Mouse (Mus musculus): Measurements from ENCODE around the gene Arv1. TPM values are rescaled to one million over a fixed set of nuclear protein-coding genes. Genes with fewer than 3 reads are reported as not detected.
A peak's percentile ranks its signal among the peaks of the same experiment; 100 is the strongest.

The Arv1 gene
- polyA plus RNA-seq (2015; fragmentation: Nextera tagmentation; extraction: Ambion mirVana): 22.5 and 24.3 TPM in 2 replicates

DNA sequence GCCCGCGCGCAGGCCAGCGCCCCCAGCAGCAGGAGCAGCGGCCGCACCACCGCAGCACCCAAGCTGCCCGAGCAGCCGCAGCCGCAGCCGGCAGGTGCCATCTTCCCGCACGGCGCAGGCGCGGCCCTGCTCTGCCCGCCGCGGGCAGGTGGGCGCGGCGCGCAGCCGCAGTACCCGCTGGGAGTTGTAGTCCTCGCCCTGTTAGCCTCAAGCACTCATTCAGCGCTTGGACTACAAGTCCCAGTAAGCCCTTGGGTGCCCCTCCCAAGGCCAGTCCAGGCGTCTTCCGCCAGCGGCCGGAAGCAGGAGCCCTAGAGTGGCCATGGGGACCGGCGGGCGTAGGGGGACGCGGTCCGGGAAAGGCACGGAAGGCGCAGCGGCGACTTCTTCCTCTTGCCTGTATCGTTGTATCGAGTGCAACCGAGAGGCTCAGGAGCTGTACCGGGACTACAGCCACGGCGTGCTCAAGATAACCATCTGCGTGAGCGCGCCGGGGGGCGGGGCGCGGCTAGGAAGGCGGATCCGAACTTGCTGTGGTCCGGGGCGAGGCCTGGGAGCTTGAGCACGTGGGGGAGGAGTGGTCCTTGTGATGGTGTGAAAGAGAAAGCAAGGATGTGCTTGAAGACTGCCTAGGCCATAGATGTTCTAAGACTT lies at the start of gene Arv1, which contains the start of gene Ttc13:
Gene Arv1 (plus strand): TSS at position 278 of the 654 bp plus-strand sequence.
Gene Ttc13 (minus strand): TSS at position 122 of the 654 bp plus-strand sequence.
- Histone ChIP-seq H3K9ac (peak within 1 kb of the TSS; percentile 80), H3K9me3 (no peaks in the 10 kb centered on the region), H3K27me3 (replicated peaks) (no peaks in the 10 kb centered on the region), H3K4me2 (peak within 1 kb of the TSS; percentile 82), H3K4me3 (replicated peaks) (peak within 1 kb of the TSS; percentile 96), H3K36me3 (peaks cover 7% of the 10 kb centered on the region; the same call in 1 of the 2 replicates), H3K27ac (peak within 1 kb of the TSS; percentile 59; the same call in 1 of the 2 replicates), H3K4me1 (peaks cover 19% of the 10 kb centered on the region)
- ATAC-seq (ENCODE audit: insufficient read depth, low FRiP score, low read depth): peak; percentile 100
- WGBS: under 1% methylated on average over 59 of the region's 59 CpGs

GRCm38 (mm10) chr8:124672345-124672744 lies 49.6 kb upstream of the Arv1 start:
- no peak overlapping the region for H3K4me2 ChIP-seq

DNA sequence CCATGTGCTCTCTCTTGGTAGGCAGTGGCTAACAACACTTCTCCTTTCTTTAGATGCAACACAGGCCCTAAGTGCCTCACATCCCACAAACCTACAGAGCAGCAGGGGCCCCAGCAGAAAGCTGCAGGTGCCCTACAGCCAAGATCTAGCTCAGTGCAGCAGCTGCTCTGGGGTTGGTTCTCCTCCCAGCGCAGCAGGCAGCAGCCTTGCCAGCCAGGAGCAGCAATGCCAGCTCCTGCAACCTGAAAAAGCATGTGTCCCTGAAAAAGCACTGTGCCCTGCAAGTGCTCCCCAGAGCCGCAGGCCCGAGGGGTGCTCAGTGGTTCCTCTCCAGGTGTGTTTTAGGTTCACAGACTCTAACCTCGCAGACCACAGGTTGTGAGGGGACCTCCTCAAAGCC lies 45.3 kb upstream of the Arv1 start:
- no peak overlapping the region for H3K9ac ChIP-seq
- H3K4me3 ChIP-seq (replicated peaks): no peak overlapping the region
- H3K9me3 ChIP-seq: no peaks in the 10 kb centered on the region
- no peak overlapping the region for H3K4me2 ChIP-seq
- no peaks in the 10 kb centered on the region for H3K27me3 ChIP-seq (replicated peaks)
- H3K4me1 ChIP-seq: no peaks in the 10 kb centered on the region
- 94% methylated on average over 4 of the region's 4 CpGs for WGBS
- peaks cover 29% of the 10 kb centered on the region; the same call in 1 of the 2 replicates for H3K36me3 ChIP-seq
- H3K27ac ChIP-seq: no peak overlapping the region
- no peak for ATAC-seq (ENCODE audit: insufficient read depth, low FRiP score, low read depth)

More at GRCm38 (mm10) chr8:124672345-124672744, 49.6 kb upstream of the Arv1 start:
- no peak for ATAC-seq (ENCODE audit: insufficient read depth, low FRiP score, low read depth)
- H3K4me1 ChIP-seq: no peaks in the 10 kb centered on the region
- H3K27ac ChIP-seq: no peak overlapping the region
- 0 out of 2 replicates have a peak, but pooled peaks cover 14% of the 10 kb centered on the region for H3K36me3 ChIP-seq
- no peaks in the 10 kb centered on the region for H3K27me3 ChIP-seq (replicated peaks)
- 94% methylated on average over 2 of the region's 2 CpGs for WGBS
- H3K9me3 ChIP-seq: no peaks in the 10 kb centered on the region
- H3K4me3 ChIP-seq (replicated peaks): no peak overlapping the region
- no peak overlapping the region for H3K9ac ChIP-seq

GRCm38 (mm10) chr8:124677078-124677477 lies 44.9 kb upstream of the Arv1 start:
- no peaks in the 10 kb centered on the region for H3K27me3 ChIP-seq (replicated peaks)
- H3K36me3 ChIP-seq: peaks cover 31% of the 10 kb centered on the region; the same call in 1 of the 2 replicates
- 89% methylated on average over 7 of the region's 7 CpGs for WGBS
- no peak overlapping the region for H3K9ac ChIP-seq
- no peaks in the 10 kb centered on the region for H3K4me1 ChIP-seq
- H3K4me2 ChIP-seq: no peak overlapping the region
- no peaks in the 10 kb centered on the region for H3K9me3 ChIP-seq
- peak; percentile 20; the same call in 1 of the 2 replicates for ATAC-seq (ENCODE audit: insufficient read depth, low FRiP score, low read depth)
- H3K27ac ChIP-seq: no peak overlapping the region
- H3K4me3 ChIP-seq (replicated peaks): no peak overlapping the region

- ATAC-seq (ENCODE audit: insufficient read depth, low FRiP score, low read depth): peak; percentile 59; the same call in 1 of the 2 replicates
- H3K4me3 ChIP-seq (replicated peaks): no peak overlapping the region
- H3K27me3 ChIP-seq (replicated peaks): no peaks in the 10 kb centered on the region
- no peak overlapping the region for H3K4me2 ChIP-seq
- no peak overlapping the region for H3K9ac ChIP-seq
- no peak overlapping the region for H3K27ac ChIP-seq
- H3K9me3 ChIP-seq: no peaks in the 10 kb centered on the region
- peaks cover 29% of the 10 kb centered on the region; the same call in 1 of the 2 replicates for H3K36me3 ChIP-seq
- no peaks in the 10 kb centered on the region for H3K4me1 ChIP-seq
- whole genome bisulfite sequencing: 47% methylated on average over 12 of the region's 12 CpGs
Measured at GRCm38 (mm10) chr8:124677486-124677885, 44.5 kb upstream of the Arv1 start.

DNA sequence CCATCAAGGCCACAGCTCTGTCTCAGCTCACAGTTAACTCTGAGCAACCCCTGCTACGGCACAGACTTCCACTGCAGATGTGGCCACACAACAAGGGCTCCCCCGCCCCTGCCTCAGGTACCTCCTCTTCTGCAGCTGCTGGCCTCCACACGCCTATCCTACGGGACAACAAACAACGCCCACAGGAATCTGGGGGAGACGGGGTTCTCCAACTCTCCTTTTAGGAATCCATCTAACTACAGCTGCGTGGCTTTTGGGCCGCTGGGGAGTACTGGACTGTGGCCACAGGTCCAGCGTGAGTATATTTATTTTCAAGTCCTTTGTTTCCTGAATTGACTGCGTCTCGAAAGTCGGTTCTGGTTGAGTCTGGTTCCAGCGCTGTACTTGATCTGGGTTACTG lies 43.7 kb upstream of the Arv1 start:
- Histone ChIP-seq H3K27me3 (replicated peaks) (no peaks in the 10 kb centered on the region), H3K36me3 (peaks cover 26% of the 10 kb centered on the region; the same call in 1 of the 2 replicates), H3K27ac (no peak overlapping the region), H3K4me3 (replicated peaks) (no peak overlapping the region), H3K9me3 (no peaks in the 10 kb centered on the region), H3K4me2 (no peak overlapping the region), H3K4me1 (no peaks in the 10 kb centered on the region), H3K9ac (no peak overlapping the region)
- no peak for ATAC-seq (ENCODE audit: insufficient read depth, low FRiP score, low read depth)
- 90% methylated on average over 13 of the region's 13 CpGs for WGBS

DNA sequence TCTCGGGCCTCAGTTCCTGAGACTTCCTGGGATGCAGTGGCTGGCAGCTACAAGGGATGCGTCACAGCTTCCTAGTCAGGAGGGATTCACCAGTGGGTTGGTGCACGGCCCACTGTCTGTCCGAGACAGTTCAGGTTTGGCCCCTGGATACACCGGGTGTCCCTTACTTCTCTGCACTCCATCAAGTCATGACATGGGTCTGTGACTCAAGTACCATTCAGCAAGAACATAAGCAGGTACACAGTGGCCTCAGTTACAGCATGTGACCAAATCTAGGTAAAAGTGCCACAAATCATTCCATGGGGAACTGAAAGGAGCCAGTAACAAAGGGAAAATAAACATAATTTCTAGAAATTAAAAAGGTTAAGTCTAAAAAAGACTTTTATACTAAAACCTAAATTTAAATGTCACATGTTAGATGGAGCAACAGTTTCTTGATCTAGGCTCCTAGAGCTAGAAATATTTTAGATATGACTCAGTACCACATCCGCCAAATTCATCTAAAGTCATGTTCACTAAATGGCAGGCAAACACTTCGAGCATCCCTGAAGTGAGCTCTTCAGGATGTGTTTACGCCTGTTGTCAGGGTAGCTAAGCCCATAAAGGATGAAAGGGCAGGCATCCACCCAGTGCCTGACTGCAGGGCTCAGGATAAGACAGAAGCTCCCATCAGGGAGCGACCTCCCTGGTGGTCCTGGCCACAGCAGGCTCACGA lies 40.7 kb upstream of the Arv1 start:
- Histone ChIP-seq H3K4me1 (no peaks in the 10 kb centered on the region), H3K9me3 (no peaks in the 10 kb centered on the region), H3K27ac (no peak overlapping the region), H3K27me3 (replicated peaks) (no peaks in the 10 kb centered on the region), H3K9ac (no peak overlapping the region), H3K4me3 (replicated peaks) (no peak overlapping the region), H3K36me3 (peaks cover 31% of the 10 kb centered on the region; the same call in 1 of the 2 replicates), H3K4me2 (no peak overlapping the region)
- no peak for ATAC-seq (ENCODE audit: insufficient read depth, low FRiP score, low read depth)
- WGBS: 79% methylated on average over 10 of the region's 10 CpGs

DNA sequence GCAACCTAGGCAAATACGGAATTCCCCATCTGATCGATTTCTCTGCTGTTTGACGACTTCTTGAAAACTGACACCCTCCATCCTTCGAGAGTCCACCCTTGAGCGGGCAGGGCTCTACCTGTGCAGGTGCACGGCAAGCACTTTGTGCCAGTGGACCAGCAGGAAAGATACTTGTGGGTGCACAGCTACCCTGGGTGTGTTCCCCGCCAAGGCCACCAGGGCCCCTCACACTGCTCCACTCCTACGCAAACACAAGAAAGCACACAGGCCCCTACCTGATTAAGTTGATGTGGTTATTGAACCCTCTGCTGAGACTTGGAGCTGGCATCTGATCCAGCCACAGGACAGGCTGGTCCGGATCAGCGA lies 40.2 kb upstream of the Arv1 start:
- H3K27ac ChIP-seq: no peak overlapping the region
- H3K4me3 ChIP-seq (replicated peaks): no peak overlapping the region
- H3K27me3 ChIP-seq (replicated peaks): no peaks in the 10 kb centered on the region
- H3K4me1 ChIP-seq: no peaks in the 10 kb centered on the region
- H3K36me3 ChIP-seq: peaks cover 31% of the 10 kb centered on the region; the same call in 1 of the 2 replicates
- no peak for ATAC-seq (ENCODE audit: insufficient read depth, low FRiP score, low read depth)
- H3K4me2 ChIP-seq: no peak overlapping the region
- WGBS: 74% methylated on average over 10 of the region's 10 CpGs
- H3K9me3 ChIP-seq: no peaks in the 10 kb centered on the region
- H3K9ac ChIP-seq: no peak overlapping the region

DNA sequence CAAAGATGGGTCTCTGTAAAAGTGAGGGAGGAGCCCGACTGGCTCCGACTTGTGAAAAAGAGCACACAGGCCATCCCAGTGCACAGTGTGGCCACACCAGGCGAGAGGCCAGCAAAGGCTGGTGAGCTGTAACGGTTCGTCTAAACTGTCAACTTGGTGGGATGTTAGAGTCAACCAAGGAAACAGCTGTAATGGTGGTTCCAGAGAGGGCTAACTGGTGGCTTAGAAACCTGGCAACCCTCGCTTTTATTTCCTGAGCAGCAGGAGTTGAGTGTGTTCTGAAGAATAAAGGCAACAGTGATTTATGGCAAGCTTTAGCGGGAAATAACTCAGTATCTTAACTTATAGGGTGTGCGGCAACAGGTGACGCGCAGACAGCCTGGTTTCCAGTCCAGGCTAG lies 39.7 kb upstream of the Arv1 start:
- Histone ChIP-seq H3K27ac (no peak overlapping the region), H3K4me1 (no peaks in the 10 kb centered on the region), H3K27me3 (replicated peaks) (no peaks in the 10 kb centered on the region), H3K36me3 (peaks cover 31% of the 10 kb centered on the region; the same call in 1 of the 2 replicates), H3K4me3 (replicated peaks) (no peak overlapping the region), H3K9ac (no peak overlapping the region), H3K4me2 (no peak overlapping the region), H3K9me3 (no peaks in the 10 kb centered on the region)
- 90% methylated on average over 10 of the region's 10 CpGs for WGBS
- ATAC-seq (ENCODE audit: insufficient read depth, low FRiP score, low read depth): no peak

- Histone ChIP-seq H3K36me3 (peaks cover 14% of the 10 kb centered on the region; the same call in 1 of the 2 replicates), H3K9ac (no peak overlapping the region), H3K27ac (no peak overlapping the region), H3K27me3 (replicated peaks) (no peaks in the 10 kb centered on the region), H3K4me1 (no peaks in the 10 kb centered on the region), H3K4me2 (no peak overlapping the region), H3K9me3 (no peaks in the 10 kb centered on the region), H3K4me3 (replicated peaks) (no peak overlapping the region)
- 90% methylated on average over 13 of the region's 13 CpGs for WGBS
- ATAC-seq (ENCODE audit: insufficient read depth, low FRiP score, low read depth): no peak
Measured at GRCm38 (mm10) chr8:124688899-124689298, 33.0 kb upstream of the Arv1 start.

- H3K9me3 ChIP-seq: no peaks in the 10 kb centered on the region
Measured at GRCm38 (mm10) chr8:124691706-124692105, 30.2 kb upstream of the Arv1 start.

More at GRCm38 (mm10) chr8:124691706-124692105, 30.2 kb upstream of the Arv1 start:
- 94% methylated on average over 4 of the region's 4 CpGs for WGBS
- Histone ChIP-seq H3K4me3 (replicated peaks) (no peak overlapping the region), H3K4me2 (no peak overlapping the region), H3K27ac (no peak overlapping the region), H3K4me1 (no peaks in the 10 kb centered on the region), H3K36me3 (peaks cover 14% of the 10 kb centered on the region; the same call in 1 of the 2 replicates), H3K9ac (no peak overlapping the region), H3K27me3 (replicated peaks) (no peaks in the 10 kb centered on the region)
- ATAC-seq (ENCODE audit: insufficient read depth, low FRiP score, low read depth): no peak

Measured in stomach, embryonic 15.5 days (tissue).